Mouse (Mus musculus): ENCODE data around the gene Zfp977. TPM values are rescaled to one million over a fixed set of nuclear protein-coding genes. Genes with fewer than 3 reads are reported as not detected.
"Not testable (repeated sequence)": the region's sequence is repeated elsewhere in the genome, so short reads cannot be mapped to it uniquely, and the experiment has no call there.

Zfp977 gene
- not detected for polyA plus RNA-seq (2017; shearing (Covaris generic))

DNA sequence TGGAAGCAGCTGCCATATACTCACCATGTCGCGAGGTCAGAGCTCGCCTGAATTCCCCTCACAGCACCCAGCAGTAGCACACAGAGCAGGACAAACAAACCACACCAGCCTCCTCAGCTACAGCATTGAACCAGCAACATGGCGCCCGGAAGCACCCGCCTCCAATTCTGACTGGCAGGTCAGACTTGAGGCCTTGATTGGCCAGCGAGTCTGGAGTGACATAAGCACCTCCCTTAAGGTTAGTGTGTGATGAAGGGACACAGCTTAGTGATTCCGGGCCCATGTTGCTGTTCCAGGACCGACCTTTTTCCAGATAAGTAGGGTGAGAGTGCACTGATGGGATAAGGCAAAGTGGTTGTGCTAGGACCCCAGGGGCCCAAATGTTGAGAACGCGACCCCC, at the start of gene Zfp977:
Gene Zfp977 (minus strand): TSS at position 135 of the 400 bp plus-strand sequence.
- ATAC-seq = not testable (repeated sequence)

- ATAC-seq = not testable (repeated sequence)
These were observed 38.7 kb upstream of the Zfp977 start for GRCm38 (mm10) chr7:42631031-42631430.

- ATAC-seq = not testable (repeated sequence)
These were observed 3.3 kb upstream of the Zfp977 start for GRCm38 (mm10) chr7:42595666-42596065.

DNA sequence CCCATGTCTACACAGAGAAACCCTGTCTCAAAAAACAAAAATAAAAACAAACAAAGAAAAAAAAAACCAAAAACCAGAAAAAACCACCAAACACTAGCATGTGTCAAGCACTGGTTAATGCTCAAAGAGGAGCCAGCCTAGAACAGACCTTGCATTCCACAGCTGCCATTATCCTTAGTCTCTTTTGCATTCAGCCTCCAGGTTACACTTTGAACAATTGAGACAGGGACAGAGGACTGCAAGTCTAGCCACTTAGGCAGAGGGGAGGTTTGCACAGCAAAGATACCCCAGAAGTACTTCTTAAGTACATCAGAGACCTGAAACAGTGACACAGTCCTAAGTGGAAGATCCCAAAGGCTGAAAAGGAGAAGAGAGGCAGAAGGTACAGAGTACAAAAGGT, 1.0 kb downstream of the Zfp977 start:
- ATAC-seq = not testable (repeated sequence)

- no peak for ATAC-seq
These were observed 13.9 kb downstream of the Zfp977 start, which contains the start of gene Gm21028 for GRCm38 (mm10) chr7:42578488-42578887. Gene Gm21028 (minus strand): TSS chr7:42578588.

- ATAC-seq = no peak
These were observed 40.6 kb downstream of the Zfp977 start for GRCm38 (mm10) chr7:42551766-42552165.

Other genes starting within 250 kb of the Zfp977 start
- gene 4933421I07Rik, start 144.4 kb downstream of the Zfp977 start, polyA plus RNA-seq (2017; shearing (Covaris generic)) = not detected
- 10 to 100 TPM; 24.8 to 36.4 TPM for gene Zfp141, start 86.8 kb downstream of the Zfp977 start, polyA plus RNA-seq (2017; shearing (Covaris generic))
- not detected for gene Gm21028, start 14.0 kb downstream of the Zfp977 start, polyA plus RNA-seq (2017; shearing (Covaris generic))
- gene Zfp976, start 50.0 kb upstream of the Zfp977 start, polyA plus RNA-seq (2017; shearing (Covaris generic)) = under 1 TPM; 0.53 to 0.55 TPM
- 1 to 10 TPM; 2.6 to 2.9 TPM for gene Zfp975, start 100.2 kb upstream of the Zfp977 start, polyA plus RNA-seq (2017; shearing (Covaris generic))
- gene Gm17067, start 134.5 kb upstream of the Zfp977 start, polyA plus RNA-seq (2017; shearing (Covaris generic)) = not detected
- not detected for gene Vmn2r62, start 201.0 kb upstream of the Zfp977 start, polyA plus RNA-seq (2017; shearing (Covaris generic))